Mouse (Mus musculus): ENCODE data around the gene Ucp1. TPM values are rescaled to one million over a fixed set of nuclear protein-coding genes. Genes with fewer than 3 reads are reported as not detected.
A peak's percentile ranks its signal among the peaks of the same experiment; 100 is the strongest.
"Not testable (repeated sequence)": the region's sequence is repeated elsewhere in the genome, so short reads cannot be mapped to it uniquely, and the experiment has no call there.

Gene Ucp1
- total RNA-seq (2021): not detected

- intact Hi-C loops (cut with DNase I): no loop called here
- DNase-seq (ENCODE audit: low spot score in 2 of 2): no peak
These were observed at the start of gene Ucp1 for GRCm38 (mm10) chr8:83290176-83290575. TSS of gene Ucp1 (plus strand) at chr8:83290352.

GRCm38 (mm10) chr8:83244151-83244550, 46.0 kb upstream of the Ucp1 start:
- intact Hi-C loops (cut with DNase I): loop anchor here (5.0 kb wide), 1 partner anchor 77 kb away; the partner anchor contains the start of genes Gm10645 and Tbc1d9
- peak; percentile 47 to 87 for DNase-seq (ENCODE audit: low spot score in 2 of 2)

GRCm38 (mm10) chr8:83250858-83251257, 39.3 kb upstream of the Ucp1 start:
- no peak for DNase-seq (ENCODE audit: low spot score in 2 of 2)
- intact Hi-C loops (cut with DNase I): no loop called here

GRCm38 (mm10) chr8:83251362-83252246, 38.5 kb upstream of the Ucp1 start:
- intact Hi-C loops (cut with DNase I): no loop called here
- DNase-seq (ENCODE audit: low spot score in 2 of 2): no peak

GRCm38 (mm10) chr8:83252791-83253190, 37.4 kb upstream of the Ucp1 start:
- DNase-seq (ENCODE audit: low spot score in 2 of 2): no peak
- intact Hi-C loops (cut with DNase I): no loop called here

- no peak for DNase-seq (ENCODE audit: low spot score in 2 of 2)
- intact Hi-C loops (cut with DNase I): no loop called here
These were observed 32.5 kb upstream of the Ucp1 start for GRCm38 (mm10) chr8:83257631-83258030.

DNA sequence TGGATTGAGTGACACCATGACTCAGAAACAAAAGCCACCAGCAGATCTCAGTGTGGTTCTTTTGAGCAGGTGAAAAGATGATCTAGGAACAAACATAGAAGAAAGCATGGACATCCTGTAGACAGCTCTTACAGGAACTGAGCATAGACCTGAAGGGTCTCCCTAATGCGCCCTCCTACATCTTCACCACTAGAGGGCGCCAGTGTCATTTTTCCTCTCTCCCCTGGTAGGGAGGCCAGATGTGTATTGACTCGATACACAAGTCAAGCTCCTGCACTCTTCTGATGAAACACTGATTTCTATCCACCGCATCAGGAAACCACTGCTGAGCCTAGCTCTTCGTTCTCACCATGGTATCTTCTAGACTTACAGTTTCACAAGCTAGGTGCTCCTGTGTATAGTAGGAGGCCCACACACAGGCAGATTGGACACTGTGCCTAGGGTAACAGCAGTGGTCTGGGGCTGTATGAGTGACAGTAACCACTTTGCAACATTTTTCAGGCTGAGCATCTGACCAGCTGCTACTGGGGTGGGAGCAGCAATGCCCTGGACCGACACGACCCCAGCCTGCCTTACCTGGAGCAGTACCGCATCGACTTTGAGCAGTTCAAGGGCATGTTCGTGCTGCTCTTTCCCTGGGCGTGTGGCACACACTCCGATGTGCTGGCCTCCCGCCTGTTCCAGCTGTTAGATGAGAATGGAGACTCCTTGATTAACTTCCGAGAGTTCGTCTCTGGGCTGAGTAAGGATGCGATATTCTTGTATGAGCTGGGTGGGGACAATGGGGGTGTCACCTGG, 29.5 kb upstream of the Ucp1 start:
- intact Hi-C loops (cut with DNase I): loop anchor here (5.0 kb wide), 3 partner anchors 82 to 158 kb away; no protein-coding TSS in a partner anchor
- DNase-seq (ENCODE audit: low spot score in 2 of 2): peak; percentile 56 to 57

GRCm38 (mm10) chr8:83271172-83271571, 19.0 kb upstream of the Ucp1 start:
- intact Hi-C loops (cut with DNase I): no loop called here

GRCm38 (mm10) chr8:83272464-83272863, 17.7 kb upstream of the Ucp1 start:
- intact Hi-C loops (cut with DNase I): no loop called here
- DNase-seq (ENCODE audit: low spot score in 2 of 2): no peak

More at GRCm38 (mm10) chr8:83271172-83271571, 19.0 kb upstream of the Ucp1 start:
- DNase-seq (ENCODE audit: low spot score in 2 of 2): no peak

DNA sequence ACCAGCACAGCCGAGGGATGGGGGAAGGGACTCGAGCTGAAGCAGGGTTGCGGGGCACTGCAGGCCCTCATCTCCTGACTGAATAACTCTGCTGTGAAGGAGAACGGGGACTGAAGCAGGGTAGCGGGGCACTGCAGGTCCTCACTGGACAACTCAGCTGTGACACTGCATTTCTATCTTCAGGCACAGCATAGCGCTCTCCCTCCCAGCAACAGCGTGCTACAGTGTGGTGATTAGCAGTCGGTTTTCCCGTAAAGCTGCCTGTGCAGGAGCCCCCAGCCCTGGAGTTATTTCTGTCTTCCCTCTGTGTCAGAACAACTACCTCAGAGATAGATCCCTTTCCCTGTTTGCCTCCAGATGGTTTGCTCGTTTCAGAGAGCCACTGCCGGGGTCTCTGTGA, 15.7 kb upstream of the Ucp1 start:
- intact Hi-C loops (cut with DNase I): no loop called here
- DNase-seq (ENCODE audit: low spot score in 2 of 2): no peak

DNA sequence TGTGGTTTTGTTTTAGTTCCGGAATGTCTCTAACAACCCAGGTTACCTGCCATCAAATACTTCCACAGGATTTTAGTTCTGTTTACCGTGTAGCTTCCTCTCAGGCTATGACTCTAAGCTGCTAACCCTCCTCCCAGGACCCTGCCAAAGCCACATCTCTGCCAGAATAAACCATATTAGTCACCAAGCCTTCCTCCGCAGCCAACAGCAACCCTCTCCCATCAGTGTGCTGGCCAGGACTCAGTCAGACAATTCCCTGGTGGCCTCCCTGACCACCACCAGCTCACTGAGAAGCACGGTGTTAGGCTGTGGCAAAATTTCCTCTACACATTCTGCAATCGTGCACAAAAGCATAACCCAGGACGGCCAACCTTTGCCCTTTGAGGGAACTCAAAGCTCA, 11.7 kb upstream of the Ucp1 start:
- intact Hi-C loops (cut with DNase I): no loop called here
- DNase-seq (ENCODE audit: low spot score in 2 of 2): no peak

GRCm38 (mm10) chr8:83285391-83285790, 4.8 kb upstream of the Ucp1 start:
- DNase-seq (ENCODE audit: low spot score in 2 of 2): no peak
- intact Hi-C loops (cut with DNase I): no loop called here

GRCm38 (mm10) chr8:83297375-83297774, 7.2 kb downstream of the Ucp1 start:
- no peak for DNase-seq (ENCODE audit: low spot score in 2 of 2)
- intact Hi-C loops (cut with DNase I): no loop called here

- DNase-seq (ENCODE audit: low spot score in 2 of 2): no peak
- intact Hi-C loops (cut with DNase I): loop anchor here (5.0 kb wide), 1 partner anchor 42 kb away; no protein-coding TSS in a partner anchor
These were observed 10.0 kb downstream of the Ucp1 start for GRCm38 (mm10) chr8:83300135-83300534.

- DNase-seq (ENCODE audit: low spot score in 2 of 2): no peak
- intact Hi-C loops (cut with DNase I): loop anchor here (5.0 kb wide), 1 partner anchor 37 kb away; no protein-coding TSS in a partner anchor
These were observed 14.8 kb downstream of the Ucp1 start for GRCm38 (mm10) chr8:83304946-83305345.

DNA sequence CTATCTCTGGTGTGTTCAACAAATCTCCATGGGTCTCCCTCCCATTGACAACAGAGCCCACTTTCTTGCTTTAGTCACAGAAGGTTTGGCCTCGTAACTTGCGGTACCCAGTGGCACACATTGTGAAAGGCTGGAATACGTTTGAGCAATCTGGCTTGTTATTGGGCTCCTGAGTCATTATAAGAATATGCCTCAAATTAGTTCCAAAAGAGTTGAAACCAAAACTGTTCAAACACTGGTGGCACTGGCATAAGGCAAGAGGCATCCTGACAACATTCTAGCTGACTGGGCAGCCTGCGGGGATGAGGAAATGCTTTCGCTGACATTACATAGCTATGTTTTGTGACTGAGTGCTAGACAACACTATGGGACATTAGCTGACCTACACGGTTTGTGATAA, 19.7 kb downstream of the Ucp1 start:
- intact Hi-C loops (cut with DNase I): no loop called here
- no peak for DNase-seq (ENCODE audit: low spot score in 2 of 2)

DNA sequence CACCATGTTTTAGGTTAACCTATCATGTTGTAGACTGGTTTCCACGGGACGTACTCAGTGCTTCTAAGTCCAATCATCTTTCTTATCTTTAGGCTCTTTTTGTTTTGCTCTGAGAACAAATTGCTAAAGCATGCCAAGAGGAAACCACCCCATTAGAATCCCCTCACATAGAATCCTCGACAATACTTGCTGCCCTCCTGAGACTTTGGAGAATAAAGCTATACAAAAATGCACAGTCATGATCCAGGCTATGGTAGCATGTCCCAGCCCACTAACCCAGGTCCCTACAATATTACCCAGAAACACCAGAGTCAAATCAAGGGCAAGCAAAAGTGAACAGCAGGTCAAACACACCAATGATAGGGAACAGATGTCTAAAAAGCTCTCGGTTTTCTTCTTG, 24.9 kb downstream of the Ucp1 start:
- intact Hi-C loops (cut with DNase I); DNase-seq (ENCODE audit: low spot score in 2 of 2): not testable (repeated sequence)

- intact Hi-C loops (cut with DNase I): no loop called here
- no peak for DNase-seq (ENCODE audit: low spot score in 2 of 2)
These were observed 25.5 kb downstream of the Ucp1 start for GRCm38 (mm10) chr8:83315691-83316090.

DNA sequence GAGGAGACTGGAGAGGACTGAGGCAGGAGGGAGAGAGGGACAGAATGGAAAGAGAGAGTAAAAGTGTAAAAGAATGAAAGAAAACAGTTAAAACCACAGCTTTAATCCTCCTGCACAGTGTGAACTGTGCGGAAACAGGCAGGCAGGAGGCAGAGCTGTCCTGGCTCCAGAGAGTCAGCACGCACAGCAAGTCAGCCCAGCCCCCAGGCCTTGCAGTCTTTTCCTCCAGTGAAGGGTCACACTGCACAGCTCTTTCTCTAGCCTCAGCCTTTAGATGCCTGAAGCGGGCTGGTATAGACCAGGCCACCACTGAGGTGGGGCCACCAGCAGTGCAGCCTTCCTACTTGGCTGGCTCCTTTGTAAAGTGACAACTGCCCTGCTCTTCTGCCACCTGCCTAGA, 30.4 kb downstream of the Ucp1 start:
- intact Hi-C loops (cut with DNase I): no loop called here
- no peak for DNase-seq (ENCODE audit: low spot score in 2 of 2)

DNA sequence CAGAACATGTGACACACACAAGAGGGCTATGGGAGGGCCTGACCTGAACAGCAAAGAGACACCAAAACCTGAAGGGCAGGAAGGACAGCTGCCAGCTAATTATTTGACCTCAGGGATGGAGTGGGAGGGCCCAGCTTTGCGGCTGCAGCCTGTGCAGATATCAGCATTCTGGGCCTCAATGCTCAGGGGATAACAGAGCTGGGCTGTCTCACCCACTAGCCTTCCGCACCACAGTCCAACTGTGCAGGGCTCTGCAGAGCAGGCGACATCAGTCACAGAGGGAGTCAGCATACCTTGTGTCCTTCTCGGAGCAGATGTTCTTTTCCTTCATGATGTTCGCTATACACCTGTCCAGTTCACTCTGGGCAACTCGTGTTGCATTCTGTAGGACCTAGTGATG, 32.2 kb downstream of the Ucp1 start:
- intact Hi-C loops (cut with DNase I): no loop called here
- no peak for DNase-seq (ENCODE audit: low spot score in 2 of 2)
